Mouse (Mus musculus): ENCODE results near the gene Rhbdd1. TPM values are rescaled to one million over a fixed set of nuclear protein-coding genes. Genes with fewer than 3 reads are reported as not detected.

Rhbdd1 gene
- total RNA-seq, 2 experiments from 2014 or later = 6.3 to 7.1 TPM

- intact Hi-C loops (cut with DNase I) = no loop called here
- no peak for DNase-seq (ENCODE audit: low spot score in 2 of 2)
Measured at GRCm38 (mm10) chr1:82409271-82409670, 93.0 kb downstream of the Rhbdd1 start.

- DNase-seq (ENCODE audit: low spot score in 2 of 2) = no peak
- intact Hi-C loops (cut with DNase I) = no loop called here
Measured at GRCm38 (mm10) chr1:82410548-82410947, 94.3 kb downstream of the Rhbdd1 start.

- no peak for DNase-seq (ENCODE audit: low spot score in 2 of 2)
- intact Hi-C loops (cut with DNase I) = no loop called here
Measured at GRCm38 (mm10) chr1:82411521-82411920, 95.3 kb downstream of the Rhbdd1 start.

GRCm38 (mm10) chr1:82412085-82412484, 95.8 kb downstream of the Rhbdd1 start:
- DNase-seq (ENCODE audit: low spot score in 2 of 2) = no peak
- intact Hi-C loops (cut with DNase I) = no loop called here

GRCm38 (mm10) chr1:82414434-82415045, 98.3 kb downstream of the Rhbdd1 start:
- no peak for DNase-seq (ENCODE audit: low spot score in 2 of 2)
- intact Hi-C loops (cut with DNase I) = no loop called here

- no peak for DNase-seq (ENCODE audit: low spot score in 2 of 2)
- intact Hi-C loops (cut with DNase I) = no loop called here
Measured at GRCm38 (mm10) chr1:82415641-82416040, 99.4 kb downstream of the Rhbdd1 start.

- intact Hi-C loops (cut with DNase I) = no loop called here
- no peak for DNase-seq (ENCODE audit: low spot score in 2 of 2)
Measured at GRCm38 (mm10) chr1:82427729-82428128, 111.5 kb downstream of the Rhbdd1 start.

GRCm38 (mm10) chr1:82429061-82429460, 112.8 kb downstream of the Rhbdd1 start:
- no peak for DNase-seq (ENCODE audit: low spot score in 2 of 2)
- intact Hi-C loops (cut with DNase I) = no loop called here

GRCm38 (mm10) chr1:82432919-82433648, 116.8 kb downstream of the Rhbdd1 start:
- intact Hi-C loops (cut with DNase I) = loop anchor here (1.0 to 5.0 kb wide), 4 partner anchors 116 to 1117 kb away; partner anchors contain the start of genes Irs1 and Rhbdd1
- DNase-seq (ENCODE audit: low spot score in 2 of 2) = peak; percentile 74 to 89

- DNase-seq (ENCODE audit: low spot score in 2 of 2) = peak in 1 of 2 experiments; percentile 5
- intact Hi-C loops (cut with DNase I) = loop anchor here (1.0 to 5.0 kb wide), 4 partner anchors 116 to 1117 kb away; partner anchors contain the start of genes Irs1 and Rhbdd1
Measured at GRCm38 (mm10) chr1:82433649-82434005, 117.4 kb downstream of the Rhbdd1 start.

GRCm38 (mm10) chr1:82437273-82437672, 121.0 kb downstream of the Rhbdd1 start:
- DNase-seq (ENCODE audit: low spot score in 2 of 2) = no peak
- intact Hi-C loops (cut with DNase I) = no loop called here

- intact Hi-C loops (cut with DNase I) = no loop called here
- no peak for DNase-seq (ENCODE audit: low spot score in 2 of 2)
Measured at GRCm38 (mm10) chr1:82440123-82440522, 123.9 kb downstream of the Rhbdd1 start.

- intact Hi-C loops (cut with DNase I) = no loop called here
- DNase-seq (ENCODE audit: low spot score in 2 of 2) = no peak
Measured at GRCm38 (mm10) chr1:82443517-82443916, 127.3 kb downstream of the Rhbdd1 start.

- intact Hi-C loops (cut with DNase I) = no loop called here
- DNase-seq (ENCODE audit: low spot score in 2 of 2) = no peak
Measured at GRCm38 (mm10) chr1:82446049-82446448, 129.8 kb downstream of the Rhbdd1 start.

GRCm38 (mm10) chr1:82449851-82450250, 133.6 kb downstream of the Rhbdd1 start:
- DNase-seq (ENCODE audit: low spot score in 2 of 2) = no peak
- intact Hi-C loops (cut with DNase I) = no loop called here

- intact Hi-C loops (cut with DNase I) = no loop called here
- no peak for DNase-seq (ENCODE audit: low spot score in 2 of 2)
Measured at GRCm38 (mm10) chr1:82451927-82452651, 135.8 kb downstream of the Rhbdd1 start.

- intact Hi-C loops (cut with DNase I) = no loop called here
- DNase-seq (ENCODE audit: low spot score in 2 of 2) = no peak
Measured at GRCm38 (mm10) chr1:82454031-82454430, 137.8 kb downstream of the Rhbdd1 start.

- intact Hi-C loops (cut with DNase I) = no loop called here
- no peak for DNase-seq (ENCODE audit: low spot score in 2 of 2)
Measured at GRCm38 (mm10) chr1:82459350-82459749, 143.1 kb downstream of the Rhbdd1 start.

- intact Hi-C loops (cut with DNase I) = no loop called here
- no peak for DNase-seq (ENCODE audit: low spot score in 2 of 2)
Measured at GRCm38 (mm10) chr1:82459926-82460325, 143.7 kb downstream of the Rhbdd1 start.

- intact Hi-C loops (cut with DNase I) = no loop called here
- no peak for DNase-seq (ENCODE audit: low spot score in 2 of 2)
Measured at GRCm38 (mm10) chr1:82461041-82461440, 144.8 kb downstream of the Rhbdd1 start.
